ENCODE assay signal across 25 mouse cellular contexts in genomic region chr4:133617936-133618335, GRCm38 (mm10).
"Had no signal": no experiment of that assay in that cellular context is flagged by ENCODE, and none has a peak within 500 bp of the region (broad histone marks: within the 10 kb centered on the region; RNA-seq: fewer than 3 reads in every experiment).

No protein-coding gene starts in this region.

- H3K4me1 ChIP-seq: hindbrain, embryonic 12.5 days; limb, embryonic 10.5 days; limb, embryonic 12.5 days had no signal

- DNase-seq: gastrocnemius, adult 2 months; gastrocnemius, postnatal 10 days; gastrocnemius, postnatal 25 days; heart, adult 18-20 months; heart, postnatal 10 days; heart, postnatal 4 days; kidney, adult 18-20 months; kidney, adult 8-10 months; kidney, postnatal 10 days; kidney, postnatal 25 days; kidney, postnatal 4 days; liver; liver, embryonic 13.5 days had no signal

- H3K27ac ChIP-seq: gastrocnemius, adult 2 months; heart, embryonic 10.5 days; hindbrain, embryonic 10.5 days; hindbrain, embryonic 12.5 days; hindbrain, embryonic 14.5 days; layer of hippocampus, adult 2 months; left cerebral cortex, adult 2 months; limb, embryonic 10.5 days; limb, embryonic 12.5 days; liver, embryonic 13.5 days had no signal

- H3K9ac ChIP-seq: heart, embryonic 12.5 days; hindbrain, embryonic 12.5 days; hindbrain, embryonic 14.5 days; limb, embryonic 12.5 days; liver, embryonic 13.5 days had no signal

- H3K27me3 ChIP-seq: heart, embryonic 12.5 days; hindbrain, embryonic 12.5 days; limb, embryonic 12.5 days; liver, embryonic 13.5 days had no signal

- H3K4me2 ChIP-seq: heart, embryonic 12.5 days; hindbrain, embryonic 12.5 days; hindbrain, embryonic 14.5 days; limb, embryonic 12.5 days; liver, embryonic 11.5 days; liver, embryonic 13.5 days had no signal

- H3K4me3 ChIP-seq: gastrocnemius, adult 2 months; heart, embryonic 10.5 days; heart, embryonic 12.5 days; hindbrain, embryonic 10.5 days; hindbrain, embryonic 12.5 days; layer of hippocampus, adult 2 months; left cerebral cortex, adult 2 months; limb, embryonic 10.5 days; limb, embryonic 12.5 days; liver, embryonic 13.5 days had no signal

- ATAC-seq: hindbrain, embryonic 16.5 days; inflammation-experienced regulatory T-cells, adult 6 months had no signal

- H3K9me3 ChIP-seq: heart, embryonic 10.5 days; hindbrain, embryonic 10.5 days; hindbrain, embryonic 12.5 days; limb, embryonic 10.5 days; limb, embryonic 12.5 days; liver, embryonic 13.5 days had no signal
